Mouse (Mus musculus) erythroblast, embryonic 14.5 days (primary cell): Measurements from ENCODE around the gene Hs3st5. TPM values are rescaled to one million over a fixed set of nuclear protein-coding genes. Genes with fewer than 3 reads are reported as not detected.
"Not testable (repeated sequence)": the region's sequence is repeated elsewhere in the genome, so short reads cannot be mapped to it uniquely, and the experiment has no call there.

Experiments
- H3K27me3 ChIP-seq: 2 replicates; pipeline ENCODE4 v1.6.1; 2012; ENCODE audit warnings: inconsistent platforms; ENCODE audit not compliant: control insufficient read depth
- H3K36me3 ChIP-seq: 2 replicates; pipeline ENCODE4 v1.6.1; 2012; ENCODE audit warnings: mild to moderate bottlenecking, inconsistent platforms; ENCODE audit not compliant: control insufficient read depth
- H3K4me1 ChIP-seq: 2 replicates; pipeline ENCODE4 v1.6.1; 2012; ENCODE audit warnings: inconsistent platforms; ENCODE audit not compliant: control insufficient read depth
- H3K4me3 ChIP-seq: replicated peaks from 2 replicates; pipeline ENCODE3; 2012; ENCODE audit warnings: moderate library complexity, mild to moderate bottlenecking, inconsistent platforms
- H3K9me3 ChIP-seq: 2 replicates; pipeline ENCODE4 v1.6.1; 2012; ENCODE audit warnings: low read length, inconsistent platforms, mixed read lengths; ENCODE audit not compliant: control insufficient read depth
- GATA1 ChIP-seq: IDR thresholded peaks from 2 replicates; pipeline ENCODE4 v1.6.1; 2012; ENCODE audit warnings: low read length, inconsistent platforms, mixed read lengths
- TAL1 ChIP-seq: IDR thresholded peaks from 3 replicates; pipeline ENCODE4 v1.6.1; 2012; ENCODE audit warnings: low read length, inconsistent platforms, mixed read lengths
- polyA plus RNA-seq: library from polyadenylated mRNA; stranded (reverse); fragments of >175 nt; gene quantifications from 2 replicates; pipeline ENCODE4 v1.2.3, GENCODE M21; 2012

The Hs3st5 gene
- polyA plus RNA-seq, 1 experiment: 0.02 TPM

DNA sequence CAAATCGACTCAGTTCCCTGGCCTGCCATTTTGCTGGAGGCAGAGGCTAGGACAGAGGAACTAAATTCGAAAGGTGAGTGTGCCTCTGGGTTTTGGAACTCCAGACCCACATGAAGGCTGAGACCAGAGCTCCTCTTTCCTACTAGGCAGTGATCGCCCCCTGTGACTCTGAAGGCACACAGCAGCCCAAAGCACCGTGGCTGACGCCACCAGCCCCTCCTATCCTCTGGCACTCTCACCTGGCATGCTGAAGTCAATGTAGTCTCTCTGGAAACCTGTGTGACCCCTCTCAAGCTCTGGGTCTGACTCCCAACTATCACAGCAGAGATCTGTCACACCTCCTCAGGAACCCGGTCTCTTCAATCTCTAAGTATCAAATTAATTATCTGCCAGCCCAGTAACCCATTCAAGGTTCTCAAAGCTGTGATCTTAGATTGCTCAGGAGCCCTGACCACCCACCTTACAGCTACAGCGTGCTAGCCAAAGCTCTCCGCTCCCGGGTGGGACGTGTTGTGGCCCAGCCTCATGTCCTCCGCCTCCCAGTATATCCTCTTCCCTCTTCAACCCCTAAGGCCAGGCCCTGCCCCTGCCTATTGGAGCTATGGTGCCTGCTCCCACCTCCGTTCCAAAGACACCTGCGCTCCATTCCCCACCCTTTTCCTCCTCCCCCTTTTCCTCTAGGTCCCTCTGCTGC, 434 bp upstream of the Hs3st5 start:
- no peaks in the 10 kb centered on the region for H3K36me3 ChIP-seq
- H3K4me3 ChIP-seq: no peak overlapping the region
- H3K27me3 ChIP-seq: peaks cover 37% of the 10 kb centered on the region
- TF ChIP-seq TAL1 (no peak), GATA1 (no peak)
- no peaks in the 10 kb centered on the region for H3K4me1 ChIP-seq
- no peaks in the 10 kb centered on the region for H3K9me3 ChIP-seq

DNA sequence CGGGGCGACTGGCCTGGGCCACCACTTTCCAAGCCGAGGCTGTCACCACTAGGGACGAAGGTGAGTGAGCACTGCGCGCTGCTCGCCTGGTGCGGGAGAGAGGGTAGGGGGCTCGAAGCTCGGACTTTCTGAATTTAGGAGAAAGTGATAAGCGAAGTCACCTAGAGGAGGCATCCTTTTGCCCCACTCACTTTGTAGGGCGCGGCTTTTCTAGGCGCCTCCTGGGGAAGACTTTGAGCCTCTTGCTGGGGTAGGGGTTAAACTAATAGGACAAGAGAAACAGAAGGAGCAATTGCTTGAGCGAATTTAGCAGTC, 899 bp downstream of the Hs3st5 start:
- no peak overlapping the region for H3K4me3 ChIP-seq

DNA sequence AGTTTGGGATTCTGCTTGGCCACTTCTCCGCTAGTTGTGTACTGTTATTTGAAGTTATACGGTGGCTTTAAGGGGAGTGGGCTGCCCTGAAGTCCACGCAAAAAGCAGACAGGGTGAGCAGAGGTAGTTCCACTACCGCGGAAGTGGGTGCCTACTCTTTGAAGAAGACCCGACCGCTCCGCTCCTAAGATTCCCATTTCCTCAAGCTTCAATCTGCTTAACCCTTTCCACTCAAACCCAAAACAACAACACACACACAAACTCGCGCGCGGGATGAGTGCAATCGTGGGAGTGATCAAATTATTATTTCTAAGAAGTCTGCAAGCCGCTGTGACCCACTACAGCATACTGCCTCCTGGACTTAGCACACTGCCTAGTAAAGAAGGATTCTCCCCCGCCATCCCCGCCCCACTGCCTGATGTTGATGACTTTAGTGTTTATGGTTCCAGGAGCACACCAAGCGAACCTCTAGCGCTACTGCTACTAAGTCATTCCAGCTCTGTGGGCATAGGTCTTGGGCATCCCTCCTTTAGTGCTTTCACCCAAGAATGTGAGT, 1.5 kb downstream of the Hs3st5 start:
- no peak overlapping the region for H3K4me3 ChIP-seq
- no peaks in the 10 kb centered on the region for H3K4me1 ChIP-seq
- no peaks in the 10 kb centered on the region for H3K36me3 ChIP-seq
- H3K9me3 ChIP-seq: no peaks in the 10 kb centered on the region
- H3K27me3 ChIP-seq: peaks cover 37% of the 10 kb centered on the region
- TF ChIP-seq GATA1 (no peak), TAL1 (no peak)

More for the DNA sequence above, 899 bp downstream of the Hs3st5 start:
- H3K27me3 ChIP-seq: peaks cover 37% of the 10 kb centered on the region
- H3K4me1 ChIP-seq: no peaks in the 10 kb centered on the region
- TF ChIP-seq TAL1: no peak
- no peak for TF ChIP-seq GATA1
- no peaks in the 10 kb centered on the region for H3K36me3 ChIP-seq
- H3K9me3 ChIP-seq: no peaks in the 10 kb centered on the region

DNA sequence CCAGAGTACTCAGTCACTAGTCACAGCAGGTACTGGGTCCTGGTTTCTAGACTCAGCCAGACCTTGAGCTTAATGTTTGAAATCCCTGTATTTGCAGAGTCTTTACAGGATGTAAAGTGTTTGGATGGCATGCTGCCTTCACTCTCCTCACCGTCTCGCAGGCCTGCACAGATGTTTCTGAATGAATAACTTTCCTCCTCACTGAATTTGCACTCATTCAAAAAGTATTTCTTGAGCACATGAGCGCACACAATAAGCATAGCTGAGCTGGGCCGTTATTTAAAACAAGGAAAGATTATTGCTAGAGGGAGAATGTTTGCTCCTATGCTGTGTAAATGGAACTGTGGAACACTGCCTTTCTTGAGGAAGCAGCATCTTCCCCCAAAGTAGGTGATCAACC, 2.9 kb downstream of the Hs3st5 start:
- TF ChIP-seq TAL1 (no peak), GATA1 (no peak)
- Histone ChIP-seq H3K27me3 (peaks cover 37% of the 10 kb centered on the region), H3K9me3 (no peaks in the 10 kb centered on the region), H3K4me1 (no peaks in the 10 kb centered on the region), H3K4me3 (no peak overlapping the region), H3K36me3 (no peaks in the 10 kb centered on the region)

DNA sequence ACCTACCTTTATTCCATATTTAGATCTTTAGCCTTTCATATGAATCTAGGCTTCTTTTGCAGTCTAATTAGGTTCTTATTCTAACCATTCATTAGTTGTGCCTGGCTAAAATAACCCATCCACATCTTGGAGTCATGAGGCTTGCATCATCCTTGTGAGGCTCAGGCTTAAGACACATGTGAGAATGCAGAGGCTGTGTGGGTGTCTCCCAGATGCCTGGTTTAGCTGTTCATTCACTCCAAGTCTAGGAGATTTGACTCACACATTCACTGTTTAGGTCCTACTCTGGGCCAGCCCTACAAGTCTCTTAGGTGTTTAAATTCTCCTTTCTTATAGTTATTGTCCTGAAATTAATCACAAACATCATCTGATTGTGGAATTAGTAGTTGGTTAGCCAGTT, 17.3 kb downstream of the Hs3st5 start:
- H3K9me3 ChIP-seq: no peaks in the 10 kb centered on the region
- no peaks in the 10 kb centered on the region for H3K27me3 ChIP-seq
- H3K4me3 ChIP-seq: no peak overlapping the region
- TF ChIP-seq GATA1: no peak
- TF ChIP-seq TAL1: no peak
- no peaks in the 10 kb centered on the region for H3K36me3 ChIP-seq
- H3K4me1 ChIP-seq: no peaks in the 10 kb centered on the region

DNA sequence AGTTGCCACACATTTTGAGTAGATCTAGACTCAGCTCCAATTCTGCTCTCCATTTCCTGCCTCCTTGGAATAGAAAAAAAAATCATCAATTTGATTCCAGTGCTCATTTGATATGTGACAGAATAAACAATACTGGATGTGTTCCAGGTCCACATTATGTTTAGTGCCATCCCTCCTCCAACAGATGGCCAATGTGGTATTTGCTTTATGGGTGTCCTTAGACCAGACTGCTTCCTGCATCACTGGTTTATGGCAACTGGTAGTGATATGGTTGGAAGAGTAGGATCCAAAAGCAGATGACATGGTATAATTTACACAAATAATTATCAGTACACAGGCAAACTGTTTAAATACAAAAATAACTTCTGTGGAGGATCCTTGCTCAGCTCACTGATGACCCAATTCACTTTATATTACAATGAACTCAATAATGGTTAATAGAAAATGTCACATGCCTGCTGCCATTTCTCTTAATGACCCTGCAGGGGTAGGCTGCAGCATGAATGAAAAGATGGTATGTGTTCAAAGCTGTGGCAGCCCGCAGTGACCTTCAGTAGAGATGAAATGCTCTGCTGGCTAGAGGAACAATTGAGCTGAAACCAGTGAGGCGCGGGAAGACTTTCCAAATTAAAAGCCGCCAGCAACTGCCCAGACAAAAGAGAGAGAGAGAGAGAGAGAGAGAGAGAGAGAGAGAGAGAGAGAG, 27.2 kb downstream of the Hs3st5 start:
- H3K27me3 ChIP-seq: no peaks in the 10 kb centered on the region
- no peak overlapping the region for H3K4me3 ChIP-seq
- H3K4me1 ChIP-seq: no peaks in the 10 kb centered on the region
- no peak for TF ChIP-seq GATA1
- TF ChIP-seq TAL1: no peak
- no peaks in the 10 kb centered on the region for H3K9me3 ChIP-seq
- no peaks in the 10 kb centered on the region for H3K36me3 ChIP-seq

DNA sequence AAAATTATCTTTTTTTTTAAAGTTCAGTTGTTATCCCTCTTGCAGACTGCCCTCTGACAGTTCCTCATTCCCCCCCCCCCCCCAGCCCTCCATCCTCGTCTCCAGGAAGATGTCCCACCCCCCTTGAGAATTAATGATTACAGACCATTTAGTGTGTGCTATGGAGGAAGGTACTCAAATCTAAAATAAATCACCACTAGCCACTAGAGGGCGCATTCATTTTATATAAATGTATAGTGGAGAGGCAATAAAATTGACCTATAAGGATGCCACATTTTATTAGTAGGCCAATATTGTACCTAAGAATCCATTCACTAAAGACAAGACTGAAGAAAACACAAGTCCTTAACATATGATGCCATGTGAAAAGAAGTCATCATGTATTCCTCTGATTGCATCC, 40.0 kb downstream of the Hs3st5 start:
- no peak for TF ChIP-seq TAL1
- TF ChIP-seq GATA1: no peak
- H3K36me3 ChIP-seq: no peaks in the 10 kb centered on the region

DNA sequence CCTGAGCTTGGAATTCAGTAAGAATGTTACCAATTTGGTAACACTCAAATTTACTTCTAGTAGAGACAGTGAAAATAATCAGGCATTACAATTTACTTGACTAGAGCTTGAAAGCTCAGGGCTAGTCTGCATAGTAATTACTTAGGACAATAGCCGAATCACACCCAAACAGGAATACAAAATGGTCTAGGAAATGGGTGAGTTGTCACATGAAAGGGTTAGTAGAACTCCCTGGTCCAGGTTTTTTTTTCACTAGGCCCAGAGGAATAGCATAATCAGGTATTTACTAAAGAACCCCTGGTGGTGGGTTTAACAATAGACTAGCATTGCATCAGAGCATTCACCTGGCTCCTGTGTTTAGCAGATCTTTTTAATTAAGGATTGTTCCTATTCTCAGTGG, 41.1 kb downstream of the Hs3st5 start:
- H3K36me3 ChIP-seq: not testable (repeated sequence)

More for the DNA sequence above, 40.0 kb downstream of the Hs3st5 start:
- no peaks in the 10 kb centered on the region for H3K9me3 ChIP-seq
- H3K27me3 ChIP-seq: no peaks in the 10 kb centered on the region
- no peak overlapping the region for H3K4me3 ChIP-seq
- H3K4me1 ChIP-seq: no peaks in the 10 kb centered on the region

DNA sequence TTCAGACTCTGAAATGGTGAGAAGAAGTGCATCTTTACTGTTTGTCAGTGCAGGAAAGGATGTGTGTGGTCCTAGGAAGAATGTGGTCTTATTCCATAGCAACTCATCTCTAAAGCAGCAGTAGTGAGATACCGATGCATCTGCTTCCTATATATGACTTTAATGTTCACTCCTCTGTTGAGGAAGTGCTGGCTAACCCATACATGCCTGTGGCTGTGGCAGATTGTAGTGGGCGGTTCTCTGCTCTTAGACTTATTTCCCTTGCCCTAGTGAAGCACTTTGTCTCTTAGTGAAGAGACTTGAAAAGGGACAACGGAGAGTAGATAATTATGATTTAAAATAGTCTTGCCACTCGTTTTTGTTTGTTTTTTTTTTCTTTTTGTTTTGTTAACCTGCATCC, 47.4 kb downstream of the Hs3st5 start:
- Histone ChIP-seq H3K27me3 (no peaks in the 10 kb centered on the region), H3K4me1 (no peaks in the 10 kb centered on the region), H3K9me3 (no peaks in the 10 kb centered on the region), H3K4me3 (no peak overlapping the region), H3K36me3 (no peaks in the 10 kb centered on the region)
- no peak for TF ChIP-seq GATA1
- TF ChIP-seq TAL1: no peak

More for the DNA sequence above, 41.1 kb downstream of the Hs3st5 start:
- H3K4me3 ChIP-seq, H3K27me3 ChIP-seq, H3K9me3 ChIP-seq, H3K4me1 ChIP-seq: not testable (repeated sequence)
